Mouse (Mus musculus): Measurements from ENCODE around the gene Fignl2. TPM values are rescaled to one million over a fixed set of nuclear protein-coding genes. Genes with fewer than 3 reads are reported as not detected.

Fignl2 gene
- polyA plus RNA-seq, 1 experiment from 2014 or later: 0.41 TPM

DNA sequence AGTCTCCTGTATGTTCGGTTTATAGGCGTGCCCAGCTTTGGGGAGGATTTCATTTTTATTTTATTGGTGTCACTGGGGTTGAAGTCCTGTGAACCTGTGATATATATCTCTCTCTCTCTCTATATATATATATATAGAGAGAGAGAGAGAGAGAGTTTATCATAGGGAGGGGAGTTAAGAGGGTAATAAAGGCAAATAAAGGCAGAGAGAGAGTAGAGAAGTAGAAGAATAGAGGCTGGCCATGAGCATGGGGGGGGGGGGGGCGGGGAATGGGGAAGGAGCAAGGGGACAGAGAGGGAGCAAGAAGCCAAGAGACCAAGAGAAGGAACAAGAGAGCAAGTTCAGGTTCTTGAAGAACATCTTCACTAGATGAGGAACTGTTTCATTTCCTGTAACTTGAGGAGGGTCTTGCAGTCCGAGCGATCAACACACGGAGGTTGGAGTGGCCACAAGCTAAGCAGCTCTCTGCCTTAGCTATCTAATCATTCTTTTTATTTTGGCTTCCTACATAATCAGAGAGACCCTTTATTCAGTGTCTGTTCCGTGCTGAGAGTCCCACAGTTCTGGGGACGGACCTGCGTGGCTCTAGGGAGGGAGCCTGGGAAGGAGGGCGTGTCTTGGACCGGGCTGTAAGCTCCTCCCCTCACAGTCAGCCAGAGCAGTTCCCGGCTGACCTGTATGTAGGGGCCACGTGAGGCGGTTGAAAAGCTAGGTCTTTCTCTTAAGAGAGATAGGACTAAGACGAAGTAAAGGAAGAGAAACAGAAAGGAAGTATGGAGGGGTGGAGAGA is 71.9 kb downstream of the Fignl2 start:
- peak overlapping the region; percentile 35 for H3K4me3 ChIP-seq (ENCODE audit: low read depth, low read length)
- no peak overlapping the region for H3K9ac ChIP-seq (replicated peaks; ENCODE audit: low read depth, low read length)
- ATAC-seq (ENCODE audit: insufficient number of reproducible peaks, insufficient read depth, low FRiP score, low read depth): peak; percentile 87
- H3K4me2 ChIP-seq (replicated peaks; ENCODE audit: low read depth, low read length): peak overlapping the region; percentile 56
- H3K27me3 ChIP-seq (ENCODE audit: control insufficient read depth, insufficient read depth, low read length): no peaks in the 10 kb centered on the region
- no peaks in the 10 kb centered on the region for H3K9me3 ChIP-seq (ENCODE audit: control insufficient read depth, low read depth, low read length)
- peaks cover 3% of the 10 kb centered on the region; the same call in 1 of the 2 replicates for H3K4me1 ChIP-seq (ENCODE audit: control insufficient read depth, insufficient read depth, low read length)
- 12% methylated on average over 14 of the region's 15 CpGs for WGBS
- no peak overlapping the region for H3K27ac ChIP-seq (ENCODE audit: low read length)
- no peaks in the 10 kb centered on the region for H3K36me3 ChIP-seq (ENCODE audit: control insufficient read depth, insufficient read depth, low read length)

DNA sequence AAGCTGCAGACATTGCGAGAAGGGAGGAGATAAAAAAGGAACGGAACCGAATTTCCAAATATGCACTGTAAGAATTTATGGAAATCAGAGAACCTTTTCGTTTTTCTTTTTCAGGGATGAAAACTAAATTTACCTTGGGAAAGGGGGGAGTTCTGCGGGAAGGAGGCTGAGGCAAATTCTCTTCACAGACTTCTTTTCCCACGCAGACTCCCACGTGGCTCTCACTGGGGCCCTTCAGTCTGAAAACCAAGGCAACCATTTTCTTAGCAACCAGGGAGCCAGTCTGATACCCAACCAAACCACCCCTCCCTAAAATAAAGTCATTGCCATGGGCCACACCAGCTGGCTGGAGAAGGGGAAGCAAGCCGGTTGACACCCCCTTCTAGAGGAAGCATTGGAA is 72.7 kb downstream of the Fignl2 start:
- H3K4me2 ChIP-seq (replicated peaks; ENCODE audit: low read depth, low read length): no peak overlapping the region
- no peak overlapping the region for H3K9ac ChIP-seq (replicated peaks; ENCODE audit: low read depth, low read length)
- no peak overlapping the region for H3K4me3 ChIP-seq (ENCODE audit: low read depth, low read length)
- no peaks in the 10 kb centered on the region for H3K9me3 ChIP-seq (ENCODE audit: control insufficient read depth, low read depth, low read length)
- no peaks in the 10 kb centered on the region for H3K27me3 ChIP-seq (ENCODE audit: control insufficient read depth, insufficient read depth, low read length)
- H3K27ac ChIP-seq (ENCODE audit: low read length): no peak overlapping the region
- H3K4me1 ChIP-seq (ENCODE audit: control insufficient read depth, insufficient read depth, low read length): peaks cover 3% of the 10 kb centered on the region; the same call in 1 of the 2 replicates
- WGBS: 86% methylated on average over 8 of the region's 8 CpGs
- ATAC-seq (ENCODE audit: insufficient number of reproducible peaks, insufficient read depth, low FRiP score, low read depth): no peak
- H3K36me3 ChIP-seq (ENCODE audit: control insufficient read depth, insufficient read depth, low read length): no peaks in the 10 kb centered on the region

DNA sequence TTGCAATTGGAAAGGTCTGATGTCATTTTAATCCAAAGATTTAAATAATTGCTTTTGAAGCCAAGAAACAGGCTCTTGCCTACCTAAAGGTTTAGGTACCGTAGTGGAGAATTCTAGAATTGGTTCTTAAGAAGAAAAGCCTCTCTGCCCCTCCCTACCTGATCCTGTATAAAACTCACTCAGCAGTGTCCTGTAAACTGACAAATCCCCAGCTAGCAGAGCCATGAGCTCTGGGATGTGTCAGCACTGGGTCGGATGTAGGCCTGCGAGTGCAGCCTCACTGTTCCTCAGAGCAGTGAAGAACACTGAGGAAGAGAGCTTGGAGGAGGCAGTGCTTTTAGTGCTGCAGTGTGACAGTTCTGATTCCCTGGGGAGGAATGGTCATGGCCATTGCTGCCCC is 73.8 kb downstream of the Fignl2 start:
- no peak overlapping the region for H3K9ac ChIP-seq (replicated peaks; ENCODE audit: low read depth, low read length)
- ATAC-seq (ENCODE audit: insufficient number of reproducible peaks, insufficient read depth, low FRiP score, low read depth): no peak
- WGBS: 53% methylated on average over 3 of the region's 3 CpGs

GRCm38 (mm10) chr15:101002466-101002865 is 75.9 kb downstream of the Fignl2 start:
- no peak overlapping the region for H3K9ac ChIP-seq (replicated peaks; ENCODE audit: low read depth, low read length)
- H3K27ac ChIP-seq (ENCODE audit: low read length): no peak overlapping the region
- no peaks in the 10 kb centered on the region for H3K9me3 ChIP-seq (ENCODE audit: control insufficient read depth, low read depth, low read length)
- ATAC-seq (ENCODE audit: insufficient number of reproducible peaks, insufficient read depth, low FRiP score, low read depth): no peak
- H3K4me3 ChIP-seq (ENCODE audit: low read depth, low read length): no peak overlapping the region
- H3K4me2 ChIP-seq (replicated peaks; ENCODE audit: low read depth, low read length): no peak overlapping the region
- no peaks in the 10 kb centered on the region for H3K4me1 ChIP-seq (ENCODE audit: control insufficient read depth, insufficient read depth, low read length)
- no peaks in the 10 kb centered on the region for H3K36me3 ChIP-seq (ENCODE audit: control insufficient read depth, insufficient read depth, low read length)
- H3K27me3 ChIP-seq (ENCODE audit: control insufficient read depth, insufficient read depth, low read length): no peaks in the 10 kb centered on the region
- WGBS: 90% methylated on average over 3 of the region's 3 CpGs

More for the DNA sequence above, 73.8 kb downstream of the Fignl2 start:
- no peaks in the 10 kb centered on the region for H3K36me3 ChIP-seq (ENCODE audit: control insufficient read depth, insufficient read depth, low read length)
- H3K9me3 ChIP-seq (ENCODE audit: control insufficient read depth, low read depth, low read length): no peaks in the 10 kb centered on the region
- no peak overlapping the region for H3K27ac ChIP-seq (ENCODE audit: low read length)
- no peak overlapping the region for H3K4me3 ChIP-seq (ENCODE audit: low read depth, low read length)
- H3K4me2 ChIP-seq (replicated peaks; ENCODE audit: low read depth, low read length): no peak overlapping the region
- H3K27me3 ChIP-seq (ENCODE audit: control insufficient read depth, insufficient read depth, low read length): no peaks in the 10 kb centered on the region
- peaks cover 3% of the 10 kb centered on the region; the same call in 1 of the 2 replicates for H3K4me1 ChIP-seq (ENCODE audit: control insufficient read depth, insufficient read depth, low read length)

- Histone ChIP-seq H3K4me3 (ENCODE audit: low read depth, low read length) (no peak overlapping the region), H3K27me3 (ENCODE audit: control insufficient read depth, insufficient read depth, low read length) (no peaks in the 10 kb centered on the region), H3K9me3 (ENCODE audit: control insufficient read depth, low read depth, low read length) (no peaks in the 10 kb centered on the region), H3K27ac (ENCODE audit: low read length) (no peak overlapping the region), H3K36me3 (ENCODE audit: control insufficient read depth, insufficient read depth, low read length) (no peaks in the 10 kb centered on the region), H3K4me1 (ENCODE audit: control insufficient read depth, insufficient read depth, low read length) (no peaks in the 10 kb centered on the region), H3K4me2 (replicated peaks; ENCODE audit: low read depth, low read length) (no peak overlapping the region), H3K9ac (replicated peaks; ENCODE audit: low read depth, low read length) (no peak overlapping the region)
- no peak for ATAC-seq (ENCODE audit: insufficient number of reproducible peaks, insufficient read depth, low FRiP score, low read depth)
- WGBS: 68% methylated on average over 1 of the region's 1 CpGs
Measured at GRCm38 (mm10) chr15:101001685-101002084, 76.7 kb downstream of the Fignl2 start.

Other genes with a start within 250 kb of the Fignl2 start
- gene Scn8a, start 208.7 kb downstream of the Fignl2 start, polyA plus RNA-seq (2014; fragmentation: Nextera tagmentation; extraction: Ambion mirVana): 3.6 and 5.7 TPM in 2 replicates
- not detected in 2 replicates for gene Gm47841, start 31.2 kb downstream of the Fignl2 start, polyA plus RNA-seq (2014; fragmentation: Nextera tagmentation; extraction: Ambion mirVana)
- not detected in 2 replicates for gene Ankrd33, start 37.2 kb upstream of the Fignl2 start, polyA plus RNA-seq (2014; fragmentation: Nextera tagmentation; extraction: Ambion mirVana)
- 15.6 and 16.9 TPM in 2 replicates for gene Acvrl1, start 50.0 kb upstream of the Fignl2 start, polyA plus RNA-seq (2014; fragmentation: Nextera tagmentation; extraction: Ambion mirVana)
- gene Acvr1b, start 95.5 kb upstream of the Fignl2 start, polyA plus RNA-seq (2014; fragmentation: Nextera tagmentation; extraction: Ambion mirVana): 11.5 and 14.5 TPM in 2 replicates
- gene Grasp, start 145.6 kb upstream of the Fignl2 start, polyA plus RNA-seq (2014; fragmentation: Nextera tagmentation; extraction: Ambion mirVana): 6.4 and 7.2 TPM in 2 replicates
- gene Nr4a1, start 175.7 kb upstream of the Fignl2 start, polyA plus RNA-seq (2014; fragmentation: Nextera tagmentation; extraction: Ambion mirVana): 10.1 and 12.1 TPM in 2 replicates
- gene Atg101, start 205.7 kb upstream of the Fignl2 start, polyA plus RNA-seq (2014; fragmentation: Nextera tagmentation; extraction: Ambion mirVana): 63.5 and 64.1 TPM in 2 replicates
- 20.1 and 25.0 TPM in 2 replicates for gene 6030408B16Rik, start 214.6 kb upstream of the Fignl2 start, polyA plus RNA-seq (2014; fragmentation: Nextera tagmentation; extraction: Ambion mirVana)